Mouse (Mus musculus): ENCODE measurements at regions not wholly inside any gene's neighbourhood (a gene's known extent, or its start where the extent isn't known, plus 50 kb on each side); places are given as distances from the start of the nearest gene placed in this dataset.

DNA sequence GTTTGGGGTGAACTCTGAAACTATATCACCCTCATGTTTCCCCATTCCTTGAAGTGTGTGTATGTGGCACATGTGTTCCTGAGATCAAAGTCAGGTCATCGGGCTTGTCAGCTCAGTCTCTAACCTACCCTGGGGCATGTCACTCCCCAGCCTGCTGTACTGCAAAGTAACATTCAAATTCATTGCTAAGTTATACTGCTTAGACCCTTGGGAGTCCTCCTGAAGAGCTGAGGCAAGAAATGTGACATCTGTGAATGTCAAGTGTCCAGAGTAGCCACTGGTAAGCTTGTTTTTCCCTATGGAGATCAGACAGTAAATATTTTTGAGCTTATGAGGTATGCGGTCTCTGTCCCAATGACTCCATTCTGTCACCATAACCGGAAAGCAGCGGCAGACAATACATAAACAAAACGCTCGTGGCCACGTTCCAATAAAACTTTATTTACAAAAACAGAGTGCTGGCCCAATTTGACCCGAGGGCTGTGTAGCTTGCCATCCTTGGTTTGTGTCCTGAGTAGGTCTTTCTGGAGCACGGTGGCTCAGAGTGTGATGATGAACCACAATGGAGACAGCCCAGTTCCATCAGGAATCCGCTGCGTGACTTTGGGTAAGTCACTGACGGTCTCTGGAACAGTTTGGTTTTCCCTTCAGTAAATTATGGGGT lies 84.2 kb downstream of the E030025P04Rik start:
- Histone ChIP-seq H3K27me3 (ENCODE audit: insufficient read depth, low read length) (no peaks in the 10 kb centered on the region), H3K9me3 (ENCODE audit: low read length) (no peaks in the 10 kb centered on the region), H3K27ac (no peak overlapping the region), H3K4me2 (ENCODE audit: low read depth, low read length) (no peak overlapping the region), H3K4me1 (ENCODE audit: insufficient read depth, low read length) (no peaks in the 10 kb centered on the region), H3K4me3 (ENCODE audit: low read length) (no peak overlapping the region), H3K9ac (replicated peaks; ENCODE audit: low read length) (no peak overlapping the region), H3K36me3 (ENCODE audit: insufficient read depth, low read length) (no peaks in the 10 kb centered on the region)
- DNase-seq (ENCODE audit: low spot score) (no peak), ATAC-seq (no peak)
- 91% methylated on average over 12 of the region's 12 CpGs for WGBS
- TF ChIP-seq CTCF (IDR thresholded peaks at IDR 0.05; ENCODE audit: low read depth) = no peak

DNA sequence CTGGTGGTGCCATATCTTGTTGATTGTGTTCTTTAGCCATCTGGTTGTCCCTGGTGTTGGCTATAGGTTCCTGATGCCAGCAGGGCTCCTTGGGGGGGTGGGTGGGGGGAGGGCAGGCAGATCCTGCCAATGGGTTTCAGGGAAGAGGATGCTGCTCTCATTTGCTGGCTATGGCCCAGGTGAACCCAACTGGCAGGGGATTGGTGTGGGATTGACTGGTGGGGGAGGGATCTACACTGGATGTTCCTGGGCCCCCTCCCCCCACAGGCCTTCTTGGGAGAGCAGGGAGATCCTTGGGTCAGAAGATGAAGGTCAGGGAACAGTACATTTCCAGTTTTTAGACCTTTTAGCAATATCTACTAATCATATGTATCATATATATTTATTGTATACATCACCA lies 86.1 kb downstream of the E030025P04Rik start:
- H3K27me3 ChIP-seq (ENCODE audit: insufficient read depth, low read length) = no peaks in the 10 kb centered on the region
- H3K27ac ChIP-seq = no peak overlapping the region
- peaks cover 4% of the 10 kb centered on the region; the same call in 1 of the 2 replicates for H3K9me3 ChIP-seq (ENCODE audit: low read length)
- TF ChIP-seq CTCF (IDR thresholded peaks at IDR 0.05; ENCODE audit: low read depth) = no peak
- H3K36me3 ChIP-seq (ENCODE audit: insufficient read depth, low read length) = no peaks in the 10 kb centered on the region
- H3K9ac ChIP-seq (replicated peaks; ENCODE audit: low read length) = no peak overlapping the region
- no peak overlapping the region for H3K4me2 ChIP-seq (ENCODE audit: low read depth, low read length)
- ATAC-seq (no peak), DNase-seq (ENCODE audit: low spot score) (no peak)
- H3K4me3 ChIP-seq (ENCODE audit: low read length) = no peak overlapping the region
- no peaks in the 10 kb centered on the region for H3K4me1 ChIP-seq (ENCODE audit: insufficient read depth, low read length)

DNA sequence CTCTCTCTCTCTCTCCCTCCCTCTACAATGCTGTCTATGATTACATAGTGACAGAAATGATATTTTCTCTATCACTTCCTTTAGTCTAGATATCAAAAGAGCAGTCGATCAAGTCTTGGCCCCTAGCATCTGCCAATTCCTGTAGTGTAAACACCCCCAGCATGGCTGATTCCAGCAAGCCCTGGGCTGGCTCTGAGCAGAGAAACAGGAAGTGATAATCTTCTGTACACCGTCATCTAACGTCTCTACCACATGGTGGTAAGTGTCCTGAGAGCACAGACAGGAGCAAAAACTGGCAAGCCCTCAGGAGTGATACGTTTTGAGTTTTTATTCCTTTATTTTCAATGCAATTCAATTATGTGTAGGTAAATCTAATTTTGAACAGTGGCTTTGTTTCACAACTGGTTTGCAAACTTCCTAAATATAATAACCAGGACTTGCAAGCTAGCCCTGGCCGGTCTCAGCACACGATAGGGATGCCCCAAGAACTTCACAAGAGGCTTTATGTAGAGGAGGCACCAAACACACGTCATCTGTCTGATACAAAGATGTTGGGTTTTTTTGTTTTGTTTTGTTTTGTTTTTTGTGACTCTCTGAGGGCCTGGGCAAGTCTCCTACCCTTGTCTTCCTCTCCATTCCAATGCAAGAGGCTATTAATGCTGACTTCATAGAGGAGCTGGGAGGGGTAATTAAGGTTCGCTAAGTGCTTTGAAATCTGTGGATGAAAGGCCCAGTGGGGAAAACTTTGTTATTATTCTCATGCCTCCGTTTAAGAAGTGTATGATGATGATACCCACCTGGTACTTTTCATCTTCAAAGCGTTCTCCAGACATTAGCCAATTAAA lies 95.7 kb downstream of the E030025P04Rik start:
- WGBS = 76% methylated on average over 10 of the region's 10 CpGs
- ATAC-seq (no peak), DNase-seq (ENCODE audit: low spot score) (no peak)
- Histone ChIP-seq H3K4me2 (ENCODE audit: low read depth, low read length) (no peak overlapping the region), H3K9me3 (ENCODE audit: low read length) (no peaks in the 10 kb centered on the region), H3K4me1 (ENCODE audit: insufficient read depth, low read length) (no peaks in the 10 kb centered on the region), H3K4me3 (ENCODE audit: low read length) (no peak overlapping the region), H3K27ac (no peak overlapping the region), H3K27me3 (ENCODE audit: insufficient read depth, low read length) (no peaks in the 10 kb centered on the region), H3K36me3 (ENCODE audit: insufficient read depth, low read length) (no peaks in the 10 kb centered on the region), H3K9ac (replicated peaks; ENCODE audit: low read length) (no peak overlapping the region)
- no peak for TF ChIP-seq CTCF (IDR thresholded peaks at IDR 0.05; ENCODE audit: low read depth)

DNA sequence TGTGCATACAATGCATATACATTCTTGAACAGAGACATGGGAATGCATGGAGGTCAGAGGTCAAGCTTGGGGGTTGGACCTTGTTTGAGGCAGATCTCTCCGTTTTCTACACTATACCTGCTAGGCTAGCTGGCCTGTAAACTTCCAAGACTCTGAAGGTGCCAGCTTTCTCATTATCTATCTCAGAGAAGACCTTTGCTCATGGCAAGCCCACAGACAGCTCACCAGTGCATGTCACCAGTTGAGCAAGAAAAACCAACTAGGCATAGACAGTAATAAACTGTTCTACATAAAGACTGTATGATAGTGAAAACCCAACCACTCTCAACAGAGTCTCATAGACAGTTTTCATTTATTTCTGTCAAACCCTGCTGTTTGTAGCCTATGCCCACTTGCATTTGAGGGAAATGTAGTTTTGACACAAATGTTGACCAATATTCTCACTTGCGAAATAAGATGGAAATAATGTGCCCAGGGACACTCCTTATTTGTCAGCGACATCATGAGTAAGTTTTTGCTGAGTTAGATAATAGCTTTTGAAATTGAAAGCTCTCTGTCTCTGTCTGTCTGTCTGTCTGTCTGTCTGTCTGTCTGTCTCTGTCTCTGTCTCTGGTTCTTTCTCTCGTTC lies 96.6 kb downstream of the E030025P04Rik start:
- Histone ChIP-seq H3K27me3 (ENCODE audit: insufficient read depth, low read length) (no peaks in the 10 kb centered on the region), H3K36me3 (ENCODE audit: insufficient read depth, low read length) (no peaks in the 10 kb centered on the region), H3K4me1 (ENCODE audit: insufficient read depth, low read length) (no peaks in the 10 kb centered on the region), H3K4me3 (ENCODE audit: low read length) (no peak overlapping the region), H3K9me3 (ENCODE audit: low read length) (no peaks in the 10 kb centered on the region), H3K9ac (replicated peaks; ENCODE audit: low read length) (no peak overlapping the region), H3K27ac (no peak overlapping the region), H3K4me2 (ENCODE audit: low read depth, low read length) (no peak overlapping the region)
- WGBS = 90% methylated on average over 4 of the region's 4 CpGs
- DNase-seq (ENCODE audit: low spot score) (no peak), ATAC-seq (no peak)
- no peak for TF ChIP-seq CTCF (IDR thresholded peaks at IDR 0.05; ENCODE audit: low read depth)

DNA sequence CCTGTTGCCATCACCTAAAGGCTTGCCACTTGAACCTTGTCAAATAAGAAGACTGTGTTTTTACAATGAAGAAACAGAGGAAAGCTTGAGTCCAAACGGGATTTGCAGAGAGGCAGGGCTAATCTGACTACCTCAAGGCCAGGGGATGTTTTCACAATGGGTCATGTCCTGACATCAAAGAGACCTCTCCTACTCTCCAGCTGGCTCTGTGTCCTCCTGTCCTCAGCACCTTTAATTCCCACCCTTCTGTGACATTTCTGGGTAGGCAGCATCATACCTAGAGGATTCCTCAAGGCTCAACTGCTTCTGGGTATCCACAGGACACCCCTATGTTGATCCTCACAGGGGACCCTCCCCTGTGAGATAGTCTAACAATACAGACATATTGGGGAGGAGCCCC lies 97.7 kb downstream of the E030025P04Rik start:
- TF ChIP-seq CTCF (IDR thresholded peaks at IDR 0.05; ENCODE audit: low read depth) = no peak
- no peak for ATAC-seq
- WGBS = 59% methylated on average over 1 of the region's 1 CpGs

DNA sequence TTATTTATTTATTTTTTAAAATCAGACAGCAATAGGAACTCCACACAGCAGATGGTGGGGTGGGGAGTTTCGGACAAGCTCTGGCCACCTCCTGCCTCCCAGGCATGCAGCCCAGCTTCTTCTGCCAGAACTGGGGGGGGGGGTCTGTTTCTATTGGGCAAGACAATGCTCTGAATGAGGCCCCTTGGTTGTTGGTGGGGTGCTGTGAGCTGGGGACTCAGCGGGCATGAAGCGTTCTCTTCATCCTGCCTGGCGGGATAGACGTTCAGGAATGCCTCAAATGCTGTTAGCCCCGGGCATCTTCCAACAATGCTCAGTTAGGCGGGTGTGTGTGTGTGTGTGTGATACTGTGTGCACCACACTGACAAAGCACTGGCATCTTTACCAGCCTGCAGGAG lies 103.7 kb downstream of the E030025P04Rik start:
- Histone ChIP-seq H3K36me3 (ENCODE audit: insufficient read depth, low read length) (no peaks in the 10 kb centered on the region), H3K27ac (peak overlapping the region; percentile 51)
- no peak for TF ChIP-seq CTCF (IDR thresholded peaks at IDR 0.05; ENCODE audit: low read depth)

More for the DNA sequence above, 97.7 kb downstream of the E030025P04Rik start:
- no peaks in the 10 kb centered on the region for H3K27me3 ChIP-seq (ENCODE audit: insufficient read depth, low read length)
- no peak overlapping the region for H3K9ac ChIP-seq (replicated peaks; ENCODE audit: low read length)
- no peak overlapping the region for H3K27ac ChIP-seq
- H3K36me3 ChIP-seq (ENCODE audit: insufficient read depth, low read length) = no peaks in the 10 kb centered on the region
- DNase-seq (ENCODE audit: low spot score) = no peak
- H3K9me3 ChIP-seq (ENCODE audit: low read length) = no peaks in the 10 kb centered on the region
- no peak overlapping the region for H3K4me2 ChIP-seq (ENCODE audit: low read depth, low read length)
- no peaks in the 10 kb centered on the region for H3K4me1 ChIP-seq (ENCODE audit: insufficient read depth, low read length)
- H3K4me3 ChIP-seq (ENCODE audit: low read length) = no peak overlapping the region

More for the DNA sequence above, 103.7 kb downstream of the E030025P04Rik start:
- Histone ChIP-seq H3K4me1 (ENCODE audit: insufficient read depth, low read length) (peaks cover 4% of the 10 kb centered on the region; the same call in 1 of the 2 replicates), H3K4me3 (ENCODE audit: low read length) (no peak overlapping the region), H3K9ac (replicated peaks; ENCODE audit: low read length) (no peak overlapping the region), H3K27me3 (ENCODE audit: insufficient read depth, low read length) (no peaks in the 10 kb centered on the region), H3K9me3 (ENCODE audit: low read length) (no peaks in the 10 kb centered on the region), H3K4me2 (ENCODE audit: low read depth, low read length) (peak overlapping the region; percentile 13; the same call in 1 of the 2 replicates)
- 26% methylated on average over 7 of the region's 7 CpGs for WGBS
- ATAC-seq (peak; percentile 79), DNase-seq (ENCODE audit: low spot score) (peak; percentile 68)

Measured in hindbrain, postnatal 0 days (tissue).